Mouse (Mus musculus): Measurements from ENCODE around the gene Mrgprh.

Gene Mrgprh

DNA sequence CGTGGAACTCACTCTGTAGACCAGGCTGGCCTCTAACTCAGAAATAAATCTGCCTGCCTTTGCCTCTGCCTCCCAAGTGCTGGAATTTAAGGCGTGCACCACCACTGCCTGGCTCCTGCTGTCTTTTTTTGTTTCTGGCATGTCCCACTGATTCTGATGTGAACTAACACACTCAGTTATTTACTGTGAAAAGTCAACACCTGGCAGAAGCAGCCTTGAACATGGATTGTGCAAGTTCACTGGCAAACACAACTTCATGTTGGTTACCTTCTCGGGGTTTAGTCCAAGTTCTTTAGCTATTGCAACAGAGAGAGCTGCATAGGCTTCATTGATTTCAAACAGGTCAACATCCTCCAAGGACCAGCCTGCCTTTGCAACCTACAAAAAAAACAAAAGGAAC, 49.2 kb downstream of the Mrgprh start:
- no peak for DNase-seq

DNA sequence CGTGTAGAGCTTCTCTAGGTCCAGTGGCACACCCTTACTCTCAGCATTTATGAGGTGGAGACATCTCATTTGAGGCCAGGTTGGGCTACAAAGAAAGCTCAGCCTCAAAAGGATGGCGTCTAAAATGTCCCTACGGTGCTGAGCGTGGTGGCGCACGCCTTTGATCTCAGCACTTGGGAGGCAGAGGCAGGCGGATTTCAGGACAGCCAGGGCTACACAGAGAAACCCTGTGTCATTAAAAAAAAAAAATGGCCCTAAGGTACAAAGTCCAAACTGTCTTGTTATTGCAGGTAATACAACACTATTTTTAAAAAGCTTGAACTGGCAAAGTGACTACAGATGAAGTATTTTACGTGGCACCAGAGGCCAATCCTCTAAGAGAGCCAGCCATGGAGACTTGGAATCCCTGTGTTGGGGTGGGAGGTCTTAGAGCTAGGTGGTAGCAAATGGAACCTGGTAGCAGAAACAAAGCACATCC, 49.9 kb downstream of the Mrgprh start:
- DNase-seq = no peak

Data from cerebellum, postnatal 10 days (tissue).